Mouse (Mus musculus) left cerebral cortex, adult 2 months (tissue): Measurements from ENCODE around the gene Itga9. TPM values are rescaled to one million over a fixed set of nuclear protein-coding genes. Genes with fewer than 3 reads are reported as not detected.

Source experiments
- DNase-seq, 2 experiments: peaks; one replicate each; pipeline ENCODE4 v3.0.0; 2021 to 2022; ENCODE audit warnings: low spot score in 2 of 2, mixed read lengths in 1 of 2; ENCODE audit errors: extremely low spot score in 1 of 2
- H3K27ac ChIP-seq: fragments of 200-600 bp; 2 replicates; pipeline ENCODE4 v1.8.1; 2022
- H3K4me3 ChIP-seq: fragments of 200-600 bp; 2 replicates; pipeline ENCODE4 v1.8.1; 2022
- CTCF ChIP-seq: fragments of 200-600 bp; IDR thresholded peaks from 2 replicates; pipeline ENCODE4 v1.8.1; 2022; ENCODE audit warnings: antibody characterized with exemption, mild to moderate bottlenecking, moderate library complexity
- intact Hi-C: fragments of 180-260 bp; cut with DNase I; formaldehyde crosslinking; loops from one replicate; pipeline ENCODE4 v1.15.1; 2025
- total RNA-seq, 2 experiments: library from RNA; stranded (reverse); gene quantifications; 2 replicates each; pipeline ENCODE4 v1.2.3; 2021

Gene Itga9
- total RNA-seq, 2 experiments from 2014 or later = 8.2 to 8.3 TPM

- intact Hi-C loops = no loop called here
- H3K27ac ChIP-seq = no peak overlapping the region
- no peak for DNase-seq
- no peak overlapping the region for H3K4me3 ChIP-seq
- no peak for TF ChIP-seq CTCF
Observed at GRCm38 (mm10) chr9:118741268-118741667, 134.8 kb downstream of the Itga9 start.

- Histone ChIP-seq H3K4me3 (no peak overlapping the region), H3K27ac (no peak overlapping the region)
- TF ChIP-seq CTCF = no peak
- intact Hi-C loops = no loop called here
- DNase-seq = no peak
Observed at GRCm38 (mm10) chr9:118749335-118749949, 143.0 kb downstream of the Itga9 start.

GRCm38 (mm10) chr9:118750828-118751227 lies 144.3 kb downstream of the Itga9 start:
- no peak for TF ChIP-seq CTCF
- H3K4me3 ChIP-seq = no peak overlapping the region
- no peak overlapping the region for H3K27ac ChIP-seq
- intact Hi-C loops = no loop called here
- DNase-seq = no peak

- TF ChIP-seq CTCF = no peak
- no peak for DNase-seq
- H3K4me3 ChIP-seq = no peak overlapping the region
- H3K27ac ChIP-seq = no peak overlapping the region
- intact Hi-C loops = no loop called here
Observed at GRCm38 (mm10) chr9:118752376-118752775, 145.9 kb downstream of the Itga9 start.

GRCm38 (mm10) chr9:118759462-118759861 lies 153.0 kb downstream of the Itga9 start:
- no peak for DNase-seq
- no peak overlapping the region for H3K27ac ChIP-seq
- no peak for TF ChIP-seq CTCF
- no peak overlapping the region for H3K4me3 ChIP-seq
- intact Hi-C loops = loop anchor here (2.0 kb wide), 1 partner anchor 17 kb away; no protein-coding TSS in a partner anchor

GRCm38 (mm10) chr9:118761953-118762590 lies 155.6 kb downstream of the Itga9 start:
- TF ChIP-seq CTCF = no peak
- no peak for DNase-seq
- 0 out of 2 replicates have a peak overlapping the region, but pooled peaks have one; percentile 6 for H3K27ac ChIP-seq
- intact Hi-C loops = no loop called here
- no peak overlapping the region for H3K4me3 ChIP-seq

- no peak for TF ChIP-seq CTCF
- Histone ChIP-seq H3K4me3 (no peak overlapping the region), H3K27ac (peak overlapping the region; percentile 24)
- DNase-seq = peak; percentile 50 to 56
- intact Hi-C loops = no loop called here
Observed at GRCm38 (mm10) chr9:118762759-118763158, 156.3 kb downstream of the Itga9 start.

GRCm38 (mm10) chr9:118763203-118763602 lies 156.7 kb downstream of the Itga9 start:
- no peak overlapping the region for H3K4me3 ChIP-seq
- no peak for DNase-seq
- intact Hi-C loops = no loop called here
- peak overlapping the region; percentile 24 for H3K27ac ChIP-seq
- no peak for TF ChIP-seq CTCF

GRCm38 (mm10) chr9:118763646-118764045 lies 157.2 kb downstream of the Itga9 start:
- intact Hi-C loops = no loop called here
- no peak overlapping the region for H3K4me3 ChIP-seq
- DNase-seq = no peak
- H3K27ac ChIP-seq = no peak overlapping the region; the same call in 1 of the 2 replicates
- no peak for TF ChIP-seq CTCF

- no peak overlapping the region for H3K27ac ChIP-seq
- no peak for DNase-seq
- TF ChIP-seq CTCF = no peak
- H3K4me3 ChIP-seq = no peak overlapping the region
- intact Hi-C loops = no loop called here
Observed at GRCm38 (mm10) chr9:118765059-118765458, 158.6 kb downstream of the Itga9 start.

GRCm38 (mm10) chr9:118767008-118767407 lies 160.5 kb downstream of the Itga9 start:
- Histone ChIP-seq H3K4me3 (no peak overlapping the region), H3K27ac (no peak overlapping the region)
- no peak for DNase-seq
- intact Hi-C loops = no loop called here
- TF ChIP-seq CTCF = no peak

GRCm38 (mm10) chr9:118768596-118768995 lies 162.1 kb downstream of the Itga9 start:
- no peak for TF ChIP-seq CTCF
- intact Hi-C loops = no loop called here
- Histone ChIP-seq H3K27ac (no peak overlapping the region), H3K4me3 (no peak overlapping the region)
- no peak for DNase-seq

- intact Hi-C loops = no loop called here
Observed at GRCm38 (mm10) chr9:118770366-118770765, 163.9 kb downstream of the Itga9 start.

More at GRCm38 (mm10) chr9:118770366-118770765, 163.9 kb downstream of the Itga9 start:
- TF ChIP-seq CTCF = no peak
- no peak overlapping the region for H3K27ac ChIP-seq
- no peak for DNase-seq
- no peak overlapping the region for H3K4me3 ChIP-seq
